Mouse (Mus musculus): ENCODE results near the gene Fam185a. TPM values are rescaled to one million over a fixed set of nuclear protein-coding genes. Genes with fewer than 3 reads are reported as not detected.
A peak's percentile ranks its signal among the peaks of the same experiment; 100 is the strongest.

Gene Fam185a
- total RNA-seq, 2 experiments from 2014 or later: 12.1 to 13.2 TPM

GRCm38 (mm10) chr5:21438428-21438827, 13.7 kb downstream of the Fam185a start:
- Histone ChIP-seq H3K4me3 (no peak overlapping the region), H3K27ac (no peak overlapping the region)
- no peak for DNase-seq (ENCODE audit: low spot score in 2 of 2)
- TF ChIP-seq CTCF (conservative IDR thresholded peaks at IDR 0.05): no peak

GRCm38 (mm10) chr5:21439446-21440110, 14.8 kb downstream of the Fam185a start:
- TF ChIP-seq CTCF (conservative IDR thresholded peaks at IDR 0.05): no peak
- DNase-seq (ENCODE audit: low spot score in 2 of 2): no peak
- Histone ChIP-seq H3K27ac (no peak overlapping the region), H3K4me3 (no peak overlapping the region)

GRCm38 (mm10) chr5:21440833-21441530, 16.2 kb downstream of the Fam185a start:
- Histone ChIP-seq H3K4me3 (no peak overlapping the region), H3K27ac (no peak overlapping the region)
- DNase-seq (ENCODE audit: low spot score in 2 of 2): peak in 1 of 2 experiments; percentile 23
- no peak for TF ChIP-seq CTCF (conservative IDR thresholded peaks at IDR 0.05)

- TF ChIP-seq CTCF (conservative IDR thresholded peaks at IDR 0.05): no peak
- Histone ChIP-seq H3K27ac (no peak overlapping the region), H3K4me3 (no peak overlapping the region)
- no peak for DNase-seq (ENCODE audit: low spot score in 2 of 2)
These were observed 42.6 kb downstream of the Fam185a start for GRCm38 (mm10) chr5:21467387-21467786.

GRCm38 (mm10) chr5:21468100-21468499, 43.3 kb downstream of the Fam185a start:
- H3K27ac ChIP-seq: no peak overlapping the region
- no peak for TF ChIP-seq CTCF (conservative IDR thresholded peaks at IDR 0.05)
- H3K4me3 ChIP-seq: no peak overlapping the region
- DNase-seq (ENCODE audit: low spot score in 2 of 2): no peak

GRCm38 (mm10) chr5:21478428-21478827, 53.7 kb downstream of the Fam185a start:
- DNase-seq (ENCODE audit: low spot score in 2 of 2): no peak
- Histone ChIP-seq H3K4me3 (no peak overlapping the region), H3K27ac (no peak overlapping the region)
- TF ChIP-seq CTCF (conservative IDR thresholded peaks at IDR 0.05): no peak

GRCm38 (mm10) chr5:21479746-21480145, 55.0 kb downstream of the Fam185a start:
- no peak for TF ChIP-seq CTCF (conservative IDR thresholded peaks at IDR 0.05)
- DNase-seq (ENCODE audit: low spot score in 2 of 2): no peak
- Histone ChIP-seq H3K4me3 (no peak overlapping the region), H3K27ac (no peak overlapping the region)

GRCm38 (mm10) chr5:21481521-21481920, 56.8 kb downstream of the Fam185a start:
- Histone ChIP-seq H3K27ac (no peak overlapping the region), H3K4me3 (no peak overlapping the region)
- DNase-seq (ENCODE audit: low spot score in 2 of 2): no peak
- TF ChIP-seq CTCF (conservative IDR thresholded peaks at IDR 0.05): no peak

- no peak for TF ChIP-seq CTCF (conservative IDR thresholded peaks at IDR 0.05)
- no peak for DNase-seq (ENCODE audit: low spot score in 2 of 2)
- Histone ChIP-seq H3K27ac (peak overlapping the region; percentile 33; the same call in 1 of the 2 replicates), H3K4me3 (no peak overlapping the region)
These were observed 57.9 kb downstream of the Fam185a start for GRCm38 (mm10) chr5:21482446-21483222.

- DNase-seq (ENCODE audit: low spot score in 2 of 2): no peak
- Histone ChIP-seq H3K27ac (no peak overlapping the region), H3K4me3 (no peak overlapping the region)
- TF ChIP-seq CTCF (conservative IDR thresholded peaks at IDR 0.05): no peak
These were observed 58.5 kb downstream of the Fam185a start for GRCm38 (mm10) chr5:21483275-21483674.

GRCm38 (mm10) chr5:21485197-21485829, 60.6 kb downstream of the Fam185a start:
- H3K4me3 ChIP-seq: no peak overlapping the region
- DNase-seq (ENCODE audit: low spot score in 2 of 2): no peak
- no peak for TF ChIP-seq CTCF (conservative IDR thresholded peaks at IDR 0.05)
- no peak overlapping the region for H3K27ac ChIP-seq

- TF ChIP-seq CTCF (conservative IDR thresholded peaks at IDR 0.05): no peak
- DNase-seq (ENCODE audit: low spot score in 2 of 2): no peak
- no peak overlapping the region for H3K27ac ChIP-seq
- H3K4me3 ChIP-seq: no peak overlapping the region
These were observed 62.0 kb downstream of the Fam185a start for GRCm38 (mm10) chr5:21486798-21487197.

GRCm38 (mm10) chr5:21487306-21487705, 62.5 kb downstream of the Fam185a start:
- Histone ChIP-seq H3K4me3 (no peak overlapping the region), H3K27ac (no peak overlapping the region)
- no peak for DNase-seq (ENCODE audit: low spot score in 2 of 2)
- no peak for TF ChIP-seq CTCF (conservative IDR thresholded peaks at IDR 0.05)

Measured in layer of hippocampus, adult 2 months (tissue).